Mouse (Mus musculus) C2C12 (cell line): ENCODE measurements around the gene Dlg4.

ENCODE experiments used
- CEBPB ChIP-seq: IDR thresholded peaks from one replicate; pipeline ENCODE4 v1.6.1; 2011; ENCODE audit warnings: low read depth, mild to moderate bottlenecking, control low read depth, moderate library complexity
- CTCF ChIP-seq: IDR thresholded peaks from one replicate; pipeline ENCODE4 v1.5.1; 2011; ENCODE audit not compliant: control insufficient read depth, insufficient read depth, insufficient read length
- MAX ChIP-seq: IDR thresholded peaks from one replicate; pipeline ENCODE4 v1.6.1; 2011; ENCODE audit warnings: mild to moderate bottlenecking, control low read depth
- MYOD1 ChIP-seq: IDR thresholded peaks from one replicate; pipeline ENCODE4 v1.6.1; 2011; ENCODE audit warnings: low read depth; ENCODE audit not compliant: control insufficient read depth, insufficient read length
- MYOG ChIP-seq: IDR thresholded peaks from one replicate; pipeline ENCODE4 v1.6.1; 2011; ENCODE audit not compliant: control insufficient read depth, insufficient read length; ENCODE audit errors: extremely low read depth
- USF1 ChIP-seq: IDR thresholded peaks from one replicate; pipeline ENCODE4 v1.6.1; 2011; ENCODE audit warnings: low read depth, mild to moderate bottlenecking, control low read depth, moderate library complexity

DNA sequence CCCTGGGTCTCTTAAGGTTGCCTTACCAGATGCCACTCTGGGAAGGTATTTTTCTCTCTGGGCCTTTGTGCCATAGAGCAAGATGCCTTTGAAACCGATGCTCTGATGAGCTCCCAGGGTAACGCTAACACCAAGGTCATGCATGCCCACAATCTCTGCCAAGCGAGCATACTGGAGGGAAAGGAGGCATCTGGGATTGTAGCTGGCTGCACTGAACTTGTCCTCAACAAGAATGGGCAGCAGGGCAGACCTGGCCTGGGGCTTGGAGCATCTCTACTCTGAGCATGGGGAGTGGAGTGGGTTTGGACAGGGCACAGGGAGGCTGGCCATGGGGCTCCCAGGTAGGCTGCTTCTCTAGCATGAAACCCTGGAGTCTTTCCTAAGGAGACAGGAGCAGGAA, 3.3 kb upstream of the Dlg4 start:
- no peak for TF ChIP-seq CTCF
- no peak for TF ChIP-seq MAX
- no peak for TF ChIP-seq USF1
- no peak for TF ChIP-seq MYOD1
- no peak for TF ChIP-seq CEBPB
- no peak for TF ChIP-seq MYOG
